Mouse (Mus musculus): ENCODE measurements at regions not wholly inside any gene's neighbourhood (a gene's known extent, or its start where the extent isn't known, plus 50 kb on each side); places are given as distances from the start of the nearest gene placed in this dataset.

DNA sequence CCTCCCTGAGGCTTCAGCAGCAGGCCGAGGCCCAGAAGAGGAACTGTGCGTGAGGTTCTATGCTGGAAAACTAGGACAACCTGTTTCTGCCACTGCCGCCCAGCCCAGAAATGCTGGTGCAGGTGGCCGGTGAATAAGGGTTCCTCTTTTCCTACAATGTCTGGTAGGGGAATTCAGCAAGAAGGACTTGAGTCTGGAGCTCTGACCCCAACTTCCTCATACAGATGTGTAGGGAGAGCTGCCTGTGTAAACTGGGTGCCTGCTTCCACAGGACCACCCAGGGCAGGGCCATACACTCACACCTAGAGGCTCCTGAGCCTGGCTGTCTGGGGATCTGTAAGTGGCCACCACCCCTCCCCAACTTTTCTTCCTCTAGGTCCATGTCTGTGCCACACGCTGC is 60.3 kb upstream of the Id2 start:
- TF ChIP-seq TCF12 (IDR thresholded peaks at IDR 0.05; ENCODE audit: low read depth, low read length), result no peak
- TF ChIP-seq CTCF (conservative IDR thresholded peaks at IDR 0.05 in 1 of 2, IDR thresholded peaks at IDR 0.05 in 1 of 2; ENCODE audit: low read depth in 2 of 2, low read length in 2 of 2), result no peak
- TF ChIP-seq EP300 (IDR thresholded peaks at IDR 0.05; ENCODE audit: low read length), result 0 out of 2 replicates have a peak, but pooled peaks have one; percentile 7
- no peak for TF ChIP-seq POLR2A (IDR thresholded peaks at IDR 0.05; ENCODE audit: low read depth, low read length)
- TF ChIP-seq ZNF384 (IDR thresholded peaks at IDR 0.05; ENCODE audit: low read depth, low read length), result no peak
- no peak for TF ChIP-seq NELFE (IDR thresholded peaks at IDR 0.05; ENCODE audit: low read depth, low read length)
- TF ChIP-seq PAX5 (IDR thresholded peaks at IDR 0.05; ENCODE audit: low read length), result no peak
- no peak for TF ChIP-seq ETS1 (conservative IDR thresholded peaks at IDR 0.05; ENCODE audit: low read depth, low read length)
- no peak for TF ChIP-seq USF1 (IDR thresholded peaks at IDR 0.05; ENCODE audit: low read depth, low read length)
- no peak for TF ChIP-seq TBP (conservative IDR thresholded peaks at IDR 0.05; ENCODE audit: low read depth, low read length)
- TF ChIP-seq JUND (conservative IDR thresholded peaks at IDR 0.05; ENCODE audit: low read depth, low read length), result no peak
- no peak for TF ChIP-seq ZKSCAN1 (IDR thresholded peaks at IDR 0.05; ENCODE audit: borderline replicate concordance, low read depth, low read length)
